Mouse (Mus musculus) hematopoietic multipotent progenitor cell, adult 10-12 weeks (in vitro differentiated cells): ENCODE results near the gene Hus1b. TPM values are rescaled to one million over a fixed set of nuclear protein-coding genes. Genes with fewer than 3 reads are reported as not detected.

Source experiments
- polyA plus RNA-seq: library from polyadenylated mRNA; stranded (reverse); fragments of >175 nt; gene quantifications from 2 replicates; pipeline ENCODE4 v1.2.3, GENCODE M21; 2012; ENCODE audit warnings: low replicate concordance

Gene Hus1b
- polyA plus RNA-seq, result 0.10 TPM in 1 of 2 replicates, not detected in the other

DNA sequence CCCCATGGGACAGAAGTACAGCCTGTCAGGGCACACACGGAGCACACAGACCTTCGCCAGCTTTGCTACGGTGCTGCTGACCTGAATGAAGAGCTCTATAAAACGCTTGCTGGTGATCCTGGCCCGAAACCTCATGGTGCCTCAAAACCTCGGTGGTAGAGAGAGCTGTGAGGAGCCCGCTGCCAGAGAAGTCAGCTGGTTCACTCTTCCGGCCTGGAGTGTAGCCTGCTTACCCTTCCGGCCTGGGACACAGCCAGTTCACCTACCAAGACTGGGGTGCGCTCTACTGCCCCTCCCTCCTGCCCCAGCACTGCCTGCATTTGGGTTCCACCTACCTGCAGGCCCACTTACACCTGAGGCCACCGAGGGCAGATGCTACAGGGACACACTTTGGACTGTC, at the start of gene Hus1b:
TSS of gene Hus1b (minus strand) at position 220 of the 400 bp plus-strand sequence.

DNA sequence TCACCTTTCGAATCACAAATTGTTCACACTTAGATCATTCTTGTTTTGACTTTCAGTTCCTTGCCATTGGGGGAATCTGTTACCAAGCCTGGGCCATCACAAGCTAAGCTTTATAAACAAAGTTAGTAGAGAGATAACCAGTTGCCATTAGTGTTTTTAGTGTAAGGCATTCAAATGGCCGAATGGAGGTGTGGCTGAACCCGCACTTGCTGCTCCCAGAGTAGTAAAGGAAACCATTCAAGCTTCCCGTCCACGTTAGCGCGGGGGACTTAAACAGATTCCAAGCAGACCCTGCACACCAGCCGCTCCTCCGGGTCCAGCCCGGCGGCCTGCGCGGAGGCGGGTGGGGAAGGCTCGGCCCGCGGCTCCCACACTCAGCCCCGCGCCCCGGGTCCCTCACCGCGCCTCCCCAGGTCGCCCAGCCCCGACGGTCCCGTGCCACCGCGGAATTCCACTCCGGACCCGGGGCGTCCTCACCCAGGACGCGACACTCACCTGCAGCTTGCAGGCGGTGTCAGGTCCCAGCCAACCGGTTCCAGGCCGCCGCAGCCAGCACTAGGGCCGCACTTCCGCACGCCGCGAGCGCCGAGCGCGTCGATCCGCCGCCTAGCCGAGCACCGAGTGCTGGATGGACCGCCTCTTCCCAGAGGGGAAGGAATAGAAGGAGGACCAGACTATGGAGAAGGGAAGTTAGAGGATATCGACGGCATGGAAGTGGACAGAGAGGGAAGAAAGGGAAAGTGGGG, 26.1 kb upstream of the Hus1b start, which contains the start of the genes Exoc2 and Gm5447:
TSS of gene Exoc2 (minus strand) at position 593 of the 746 bp plus-strand sequence.
TSS of gene Gm5447 (plus strand) at position 704 of the 746 bp plus-strand sequence.

Other genes with a start within 250 kb of the Hus1b start
- gene Irf4, start 198.5 kb downstream of the Hus1b start, polyA plus RNA-seq, result 7.3 and 13.2 TPM in 2 replicates
- gene Exoc2, start 26.3 kb upstream of the Hus1b start, polyA plus RNA-seq, result 6.3 and 7.2 TPM in 2 replicates
- not detected in 2 replicates for gene Gm5447, start 26.4 kb upstream of the Hus1b start, polyA plus RNA-seq